Mouse (Mus musculus) frontal cortex, adult (tissue): ENCODE data around the gene Gas2.

Experiments
- ATAC-seq: cut with Nextera tagmentation; 2 replicates; pipeline ENCODE4 v1.9.2; 2017; ENCODE audit warnings: mild to moderate bottlenecking, moderate library complexity, mixed read lengths; ENCODE audit not compliant: low TSS enrichment

The Gas2 gene

GRCm38 (mm10) chr7:51861250-51862096 lies at the start of gene Gas2:
Gene Gas2 (plus strand): TSS chr7:51862015.
- peak; percentile 81 for ATAC-seq

- peak; percentile 88 for ATAC-seq
Observed at GRCm38 (mm10) chr7:51815473-51816282, 46.1 kb upstream of the Gas2 start.

- ATAC-seq = no peak
Observed at GRCm38 (mm10) chr7:51816283-51816839, 45.5 kb upstream of the Gas2 start.

- no peak for ATAC-seq
Observed at GRCm38 (mm10) chr7:51818251-51818974, 43.4 kb upstream of the Gas2 start.

GRCm38 (mm10) chr7:51819891-51820290 lies 41.9 kb upstream of the Gas2 start:
- peak; percentile 93 for ATAC-seq

GRCm38 (mm10) chr7:51821467-51821866 lies 40.3 kb upstream of the Gas2 start:
- ATAC-seq = no peak

GRCm38 (mm10) chr7:51823562-51824338 lies 38.1 kb upstream of the Gas2 start:
- ATAC-seq = no peak

- no peak for ATAC-seq
Observed at GRCm38 (mm10) chr7:51831917-51832316, 29.9 kb upstream of the Gas2 start.

- no peak for ATAC-seq
Observed at GRCm38 (mm10) chr7:51840515-51840914, 21.3 kb upstream of the Gas2 start.

GRCm38 (mm10) chr7:51850877-51851276 lies 10.9 kb upstream of the Gas2 start:
- no peak for ATAC-seq

- peak; percentile 78 for ATAC-seq
Observed at GRCm38 (mm10) chr7:51851890-51852507, 9.8 kb upstream of the Gas2 start.

- ATAC-seq = peak; percentile 99
Observed at GRCm38 (mm10) chr7:51862097-51862492, 280 bp downstream of the Gas2 start, which contains the start of gene Fancf. Gene Fancf (minus strand): TSS chr7:51862267.

GRCm38 (mm10) chr7:51862842-51863241 lies 1.0 kb downstream of the Gas2 start:
- no peak for ATAC-seq

GRCm38 (mm10) chr7:51865336-51865735 lies 3.5 kb downstream of the Gas2 start:
- ATAC-seq = no peak

GRCm38 (mm10) chr7:51867983-51868382 lies 6.2 kb downstream of the Gas2 start:
- no peak for ATAC-seq

GRCm38 (mm10) chr7:51872041-51872440 lies 10.2 kb downstream of the Gas2 start:
- ATAC-seq = no peak

GRCm38 (mm10) chr7:51872597-51872996 lies 10.8 kb downstream of the Gas2 start:
- no peak for ATAC-seq

GRCm38 (mm10) chr7:51876316-51876715 lies 14.5 kb downstream of the Gas2 start:
- ATAC-seq = no peak

- no peak for ATAC-seq
Observed at GRCm38 (mm10) chr7:51878730-51879129, 16.9 kb downstream of the Gas2 start.

GRCm38 (mm10) chr7:51879136-51879723 lies 17.4 kb downstream of the Gas2 start:
- ATAC-seq = peak; percentile 98
